Mouse (Mus musculus) forebrain, embryonic 13.5 days (tissue): Measurements from ENCODE around the gene Aco2. TPM values are rescaled to one million over a fixed set of nuclear protein-coding genes. Genes with fewer than 3 reads are reported as not detected.

ENCODE experiments used
- ATAC-seq: fragments of 200-750 bp; cut with Nextera tagmentation; 2 replicates; pipeline ENCODE4 v1.8.0; 2017
- H3K27ac ChIP-seq: fragments of 300-500 bp; sonication (generic); 2 replicates; pipeline ENCODE4 v1.5.1; 2015; ENCODE audit warnings: inconsistent platforms, mild to moderate bottlenecking, moderate library complexity
- H3K27me3 ChIP-seq: fragments of 300-500 bp; sonication (generic); 2 replicates; pipeline ENCODE4 v1.6.1; 2015; ENCODE audit warnings: mild to moderate bottlenecking, inconsistent platforms
- H3K36me3 ChIP-seq: fragments of 300-500 bp; sonication (generic); 2 replicates; pipeline ENCODE4 v1.6.1; 2015; ENCODE audit warnings: mild to moderate bottlenecking, inconsistent platforms; ENCODE audit not compliant: poor library complexity, severe bottlenecking
- H3K4me1 ChIP-seq: fragments of 300-500 bp; sonication (generic); 2 replicates; pipeline ENCODE4 v1.6.1; 2015; ENCODE audit warnings: inconsistent platforms
- H3K4me2 ChIP-seq: fragments of 300-500 bp; sonication (generic); 2 replicates; pipeline ENCODE4 v1.6.1; 2015; ENCODE audit warnings: inconsistent platforms, mild to moderate bottlenecking, moderate library complexity
- H3K4me3 ChIP-seq: fragments of 300-500 bp; sonication (generic); 2 replicates; pipeline ENCODE4 v1.5.1; 2015; ENCODE audit warnings: mild to moderate bottlenecking, inconsistent platforms
- H3K9ac ChIP-seq: fragments of 300-500 bp; sonication (generic); 2 replicates; pipeline ENCODE4 v1.6.1; 2015; ENCODE audit warnings: mild to moderate bottlenecking, inconsistent platforms
- H3K9me3 ChIP-seq: fragments of 300-500 bp; sonication (generic); replicated peaks from 2 replicates; pipeline ENCODE4 v1.6.1; 2016; ENCODE audit warnings: inconsistent platforms
- whole genome bisulfite sequencing: fragments of 180-500 bp; shearing (Covaris S2); methylation state at CpG from one replicate; pipeline ENCODE4 v1.1.7; 2015; 5-methylcytosine and 5-hydroxymethylcytosine counted together
- polyA plus RNA-seq: library from polyadenylated mRNA; unstranded; fragments of >200 nt; fragmentation: Nextera tagmentation; extraction: Ambion mirVana; gene quantifications from 2 replicates; pipeline ENCODE4 v1.2.1, GENCODE M21; 2015

The Aco2 gene
- polyA plus RNA-seq, 1 experiment from 2014 or later = 202 TPM

DNA sequence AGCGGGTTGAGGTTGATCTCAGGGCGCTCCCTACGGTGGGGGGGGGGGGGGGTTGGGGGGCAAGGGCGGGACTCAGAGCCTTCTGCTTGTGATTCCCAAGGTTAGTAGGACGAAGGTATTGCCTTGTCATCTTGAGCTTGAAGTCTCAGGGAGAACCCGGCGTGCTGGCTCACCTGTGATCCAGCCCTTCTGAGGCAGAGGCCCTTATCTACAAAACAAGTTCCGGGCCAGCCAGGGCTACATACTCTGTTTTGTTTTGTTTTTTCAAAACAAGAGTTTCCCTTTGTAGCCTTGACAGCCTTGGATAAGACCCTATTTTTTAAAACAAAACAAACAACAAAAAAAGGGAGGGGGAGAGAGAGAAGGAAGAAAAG, 89.0 kb downstream of the Aco2 start:
- peak; percentile 44; the same call in 1 of the 2 replicates for ATAC-seq
- Histone ChIP-seq H3K4me1 (peaks cover 18% of the 10 kb centered on the region), H3K9me3 (no peaks in the 10 kb centered on the region), H3K4me3 (peak overlapping the region; percentile 65), H3K9ac (peak overlapping the region; percentile 39; the same call in 1 of the 2 replicates), H3K4me2 (peak overlapping the region; percentile 98), H3K27ac (no peak overlapping the region), H3K27me3 (no peaks in the 10 kb centered on the region), H3K36me3 (0 out of 2 replicates have a peak, but pooled peaks cover 1% of the 10 kb centered on the region)
- WGBS = 3% methylated on average over 6 of the region's 8 CpGs

DNA sequence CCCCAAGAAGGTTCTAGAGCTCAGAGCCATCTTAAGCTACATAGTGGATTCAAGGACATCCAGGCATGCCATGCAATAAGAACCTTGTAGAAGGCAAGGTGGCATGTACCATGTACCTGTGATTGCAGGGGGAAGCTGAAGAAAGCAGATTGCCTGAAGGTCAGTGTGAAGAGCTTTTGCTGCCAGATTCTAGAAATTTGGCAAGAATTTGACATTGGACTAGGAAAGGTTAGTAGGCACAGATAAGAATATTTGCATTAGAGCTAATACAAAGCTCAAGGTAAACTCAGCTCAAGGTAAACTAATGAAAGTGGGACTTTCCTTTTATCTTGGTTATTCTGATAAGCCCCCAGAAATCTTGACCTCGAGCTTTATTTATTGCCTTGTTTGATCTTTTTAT, 92.2 kb downstream of the Aco2 start:
- Histone ChIP-seq H3K36me3 (no peaks in the 10 kb centered on the region), H3K4me3 (no peak overlapping the region), H3K9me3 (no peaks in the 10 kb centered on the region), H3K4me1 (peaks cover 13% of the 10 kb centered on the region), H3K27me3 (no peaks in the 10 kb centered on the region), H3K4me2 (no peak overlapping the region), H3K27ac (no peak overlapping the region), H3K9ac (no peak overlapping the region)
- WGBS = 78% methylated on average over 1 of the region's 1 CpGs
- no peak for ATAC-seq

Other genes with a start within 250 kb of the Aco2 start
- gene L3mbtl2, start 208.4 kb upstream of the Aco2 start, polyA plus RNA-seq = 30.9 and 33.8 TPM in 2 replicates
- 7.4 and 7.7 TPM in 2 replicates for gene Chadl, start 175.0 kb upstream of the Aco2 start, polyA plus RNA-seq
- gene Zc3h7b, start 127.3 kb upstream of the Aco2 start, polyA plus RNA-seq = 41.5 and 44.3 TPM in 2 replicates
- 141 and 160 TPM in 2 replicates for gene Rangap1, start 126.8 kb upstream of the Aco2 start, polyA plus RNA-seq
- gene Tef, start 69.9 kb upstream of the Aco2 start, polyA plus RNA-seq = 24.2 and 24.9 TPM in 2 replicates
- gene Tob2, start 13.5 kb upstream of the Aco2 start, polyA plus RNA-seq = 19.1 and 21.7 TPM in 2 replicates
- gene Phf5a, start 398 bp upstream of the Aco2 start, polyA plus RNA-seq = 159 and 177 TPM in 2 replicates
- 85.7 and 86.0 TPM in 2 replicates for gene Polr3h, start 53.9 kb downstream of the Aco2 start, polyA plus RNA-seq
- gene Csdc2, start 64.5 kb downstream of the Aco2 start, polyA plus RNA-seq = 60.6 and 74.9 TPM in 2 replicates
- gene Pmm1, start 88.6 kb downstream of the Aco2 start, polyA plus RNA-seq = 62.2 and 62.5 TPM in 2 replicates
- gene 1700029P11Rik, start 108.2 kb downstream of the Aco2 start, polyA plus RNA-seq = not detected in 2 replicates
- gene Xrcc6, start 115.5 kb downstream of the Aco2 start, polyA plus RNA-seq = 59.9 and 65.3 TPM in 2 replicates
- gene Desi1, start 161.6 kb downstream of the Aco2 start, polyA plus RNA-seq = 36.7 and 38.4 TPM in 2 replicates
- 270 and 290 TPM in 2 replicates for gene Snu13, start 175.3 kb downstream of the Aco2 start, polyA plus RNA-seq
- not detected in 2 replicates for gene 4930407I10Rik, start 186.8 kb downstream of the Aco2 start, polyA plus RNA-seq
- gene Mei1, start 197.7 kb downstream of the Aco2 start, polyA plus RNA-seq = 0.04 and 0.14 TPM in 2 replicates